ENCODE assay signal across 10 mouse cellular contexts in genomic region chr10:120429199-120429551, GRCm38 (mm10). TPM values are rescaled to one million over a fixed set of nuclear protein-coding genes. Genes with fewer than 3 reads are reported as not detected.
A peak's percentile ranks its signal among the peaks of the same experiment; 100 is the strongest.
DNase-seq lines count a peak whose midpoint lies in the region; ATAC-seq and TF ChIP-seq lines count a peak whose summit lies in the region.
"Had no signal": no experiment of that assay in that cellular context is flagged by ENCODE, and none has a peak within 500 bp of the region (broad histone marks: within the 10 kb centered on the region; RNA-seq: fewer than 3 reads in every experiment).

No protein-coding gene starts in this region.

- no peaks in the 10 kb centered on the region for H3K27me3 ChIP-seq in heart, postnatal 0 days (ENCODE audit: control insufficient read depth, insufficient read depth, low read length)
- no peaks in the 10 kb centered on the region for H3K27me3 ChIP-seq in ES-Bruce4 (ENCODE audit: control insufficient read depth, insufficient read depth, low read length, poor library complexity, severe bottlenecking)
- H3K27me3 ChIP-seq in embryonic facial prominence, embryonic 10.5 days (replicated peaks; ENCODE audit: low read depth, poor library complexity, severe bottlenecking): no peaks in the 10 kb centered on the region
- no peaks in the 10 kb centered on the region for H3K27me3 ChIP-seq in intestine, embryonic 15.5 days (replicated peaks)
- H3K27me3 ChIP-seq: midbrain, embryonic 12.5 days had no signal

- 75% methylated on average over 10 of the region's 10 CpGs for WGBS in heart, postnatal 0 days
- WGBS in embryonic facial prominence, embryonic 10.5 days: 85% methylated on average over 10 of the region's 10 CpGs
- 70% methylated on average over 10 of the region's 10 CpGs for WGBS in intestine, embryonic 15.5 days

- no peak for TF ChIP-seq POLR2A in ES-Bruce4 (IDR thresholded peaks at IDR 0.05; ENCODE audit: insufficient read depth, low read length)

- H3K4me3 ChIP-seq in heart, postnatal 0 days (ENCODE audit: low read depth, low read length): no peak overlapping the region
- peak overlapping the region; percentile 40; the same call in 1 of the 2 replicates for H3K4me3 ChIP-seq in ES-Bruce4 (ENCODE audit: low read depth, low read length)
- no peak overlapping the region for H3K4me3 ChIP-seq in embryonic facial prominence, embryonic 10.5 days
- H3K4me3 ChIP-seq in intestine, embryonic 15.5 days (replicated peaks): no peak overlapping the region
- H3K4me3 ChIP-seq: midbrain, embryonic 12.5 days had no signal

- no peaks in the 10 kb centered on the region for H3K9me3 ChIP-seq in heart, postnatal 0 days (replicated peaks; ENCODE audit: control insufficient read depth, low read length)
- no peaks in the 10 kb centered on the region for H3K9me3 ChIP-seq in ES-Bruce4 (replicated peaks; ENCODE audit: control insufficient read depth, insufficient read depth, low read length, poor library complexity, severe bottlenecking)
- H3K9me3 ChIP-seq in embryonic facial prominence, embryonic 10.5 days: no peaks in the 10 kb centered on the region
- H3K9me3 ChIP-seq in intestine, embryonic 15.5 days: no peaks in the 10 kb centered on the region
- H3K9me3 ChIP-seq: midbrain, embryonic 12.5 days had no signal

- peak overlapping the region; percentile 8; the same call in 1 of the 2 replicates for H3K27ac ChIP-seq in heart, postnatal 0 days (ENCODE audit: low read depth)
- H3K27ac ChIP-seq in ES-Bruce4 (ENCODE audit: insufficient read depth, low read length): no peak overlapping the region
- peak overlapping the region; percentile 65 for H3K27ac ChIP-seq in embryonic facial prominence, embryonic 10.5 days (replicated peaks)
- peak overlapping the region; percentile 32; the same call in 1 of the 2 replicates for H3K27ac ChIP-seq in intestine, embryonic 15.5 days
- H3K27ac ChIP-seq: midbrain, embryonic 12.5 days had no signal

- TF ChIP-seq EP300 in heart, postnatal 0 days (IDR thresholded peaks at IDR 0.05; ENCODE audit: low read depth): no peak
- no peak for TF ChIP-seq EP300 in ES-Bruce4 (IDR thresholded peaks at IDR 0.05; ENCODE audit: insufficient read depth, low read depth, low read length)

- intact Hi-C loops in heart, postnatal 36 days (cut with DNase I): no loop called here

- DNase-seq in heart, postnatal 0 days (ENCODE audit: low spot score): no peak
- no peak for DNase-seq in heart, postnatal 36 days
- DNase-seq in embryonic facial prominence, embryonic 10.5 days (ENCODE audit: low spot score): no peak
- DNase-seq in frontal cortex, postnatal 36 days (ENCODE audit: low spot score in 2 of 2): no peak
- no peak for DNase-seq in retina, postnatal 1 day
- DNase-seq in left cerebral cortex, adult 8-10 months (ENCODE audit: low spot score in 2 of 2): no peak

- no peak overlapping the region for H3K9ac ChIP-seq in heart, postnatal 0 days (replicated peaks; ENCODE audit: low read depth, low read length)
- 0 out of 2 replicates have a peak overlapping the region, but pooled peaks have one; percentile 19 for H3K9ac ChIP-seq in ES-Bruce4 (ENCODE audit: low read depth, poor library complexity, severe bottlenecking)
- H3K9ac ChIP-seq in intestine, embryonic 15.5 days: no peak overlapping the region
- H3K9ac ChIP-seq: midbrain, embryonic 12.5 days had no signal

- no peak for ATAC-seq in heart, postnatal 0 days (ENCODE audit: insufficient read depth, low read depth)
- ATAC-seq in intestine, embryonic 15.5 days: no peak

- H3K36me3 ChIP-seq in heart, postnatal 0 days (replicated peaks; ENCODE audit: control insufficient read depth, insufficient read depth, low read length): no peaks in the 10 kb centered on the region
- H3K36me3 ChIP-seq in ES-Bruce4 (ENCODE audit: control insufficient read depth, insufficient read depth, low read length, poor library complexity, severe bottlenecking): no peaks in the 10 kb centered on the region
- peaks cover 85% of the 10 kb centered on the region for H3K36me3 ChIP-seq in embryonic facial prominence, embryonic 10.5 days (replicated peaks)
- no peaks in the 10 kb centered on the region for H3K36me3 ChIP-seq in intestine, embryonic 15.5 days
- H3K36me3 ChIP-seq: midbrain, embryonic 12.5 days had no signal

- H3K4me2 ChIP-seq in heart, postnatal 0 days (ENCODE audit: low read depth, low read length): peak overlapping the region; percentile 55
- H3K4me2 ChIP-seq in intestine, embryonic 15.5 days (replicated peaks): peak overlapping the region; percentile 34; the same call in 1 of the 2 replicates
- H3K4me2 ChIP-seq: liver, embryonic 11.5 days; midbrain, embryonic 12.5 days had no signal

- TF ChIP-seq CTCF in heart, postnatal 0 days (IDR thresholded peaks at IDR 0.05; ENCODE audit: low read depth): no peak
- no peak for TF ChIP-seq CTCF in ES-Bruce4 (IDR thresholded peaks at IDR 0.05; ENCODE audit: low read depth, low read length)

- 0 out of 2 replicates have a peak, but pooled peaks cover 8% of the 10 kb centered on the region for H3K4me1 ChIP-seq in heart, postnatal 0 days (ENCODE audit: control insufficient read depth, insufficient read depth)
- no peaks in the 10 kb centered on the region for H3K4me1 ChIP-seq in ES-Bruce4 (ENCODE audit: control insufficient read depth, insufficient read depth, low read length)
- peaks cover 73% of the 10 kb centered on the region for H3K4me1 ChIP-seq in embryonic facial prominence, embryonic 10.5 days
- peaks cover 50% of the 10 kb centered on the region for H3K4me1 ChIP-seq in intestine, embryonic 15.5 days (replicated peaks)

RNA-seq across cellular contexts. Expression of gene Hmga2, which starts 47.1 kb away (rescaled TPM):
- 0.77 and 1.0 TPM in 2 replicates for total RNA-seq in heart, postnatal 0 days (2014; rRNA removed; ENCODE audit: low replicate concordance)
- polyA plus RNA-seq in heart, postnatal 0 days (2015; fragmentation: Nextera tagmentation; extraction: Ambion mirVana): 0.53 and 0.63 TPM in 2 replicates
- not detected for total RNA-seq in heart, postnatal 36 days (2021)
- 37.2 and 40.7 TPM in 2 replicates for polyA plus RNA-seq in ES-Bruce4 (2011; ENCODE audit: insufficient read depth, insufficient read length, low read depth, missing spikeins)
- polyA plus RNA-seq in embryonic facial prominence, embryonic 10.5 days (2016; fragmentation: Nextera tagmentation; extraction: Ambion mirVana): 90.0 and 94.0 TPM in 2 replicates
- polyA plus RNA-seq in intestine, embryonic 15.5 days (2015; fragmentation: Nextera tagmentation; extraction: Ambion mirVana): 33.9 and 41.2 TPM in 2 replicates
- under 1 TPM; 0.19 to 0.38 (median 0.23) TPM for total RNA-seq in left cerebral cortex, adult 8-10 months (2022)

Comparison
In these comparisons a context has a peak if more than half of its experiments do, and no peak if none do; other contexts are left out.
1. RNA of gene Hmga2, which starts 47.1 kb away (polyA plus RNA-seq): 90.0 to 94.0 TPM in embryonic facial prominence, embryonic 10.5 days, 33.9 to 41.2 TPM in intestine, embryonic 15.5 days and 37.2 to 40.7 TPM in ES-Bruce4; 0.53 to 0.63 TPM in heart, postnatal 0 days; every median in the first group is over 10 times any median in the second.